Mouse (Mus musculus) CH12.LX (cell line): ENCODE measurements around the gene Chpf2.

Experiments
- BHLHE40 ChIP-seq: IDR thresholded peaks from 2 replicates; pipeline ENCODE4 v1.6.1; 2011; ENCODE audit warnings: mild to moderate bottlenecking, low read depth, low read length, improper control_type of control experiment
- CTCF ChIP-seq, 2 experiments: IDR thresholded peaks in 1 of 2; conservative IDR thresholded peaks in 1 of 2; 2 replicates each; pipeline ENCODE4 v1.5.1; 2011 to 2012; ENCODE audit warnings: low read depth in 2 of 2, low read length in 2 of 2, improper control_type of control experiment in 1 of 2, inconsistent platforms in 1 of 2, mild to moderate bottlenecking in 1 of 2, moderate library complexity in 1 of 2
- EP300 ChIP-seq: IDR thresholded peaks from 2 replicates; pipeline ENCODE4 v1.6.1; 2011; ENCODE audit warnings: low read length, improper control_type of control experiment
- KAT2A ChIP-seq: IDR thresholded peaks from 2 replicates; pipeline ENCODE4 v1.6.1; 2012; ENCODE audit warnings: low read length, improper control_type of control experiment, inconsistent platforms; ENCODE audit not compliant: insufficient replicate concordance
- MEF2A ChIP-seq: IDR thresholded peaks from 2 replicates; pipeline ENCODE4 v1.6.1; 2014; ENCODE audit warnings: low read depth, mild to moderate bottlenecking, inconsistent platforms, low read length, improper control_type of control experiment, borderline replicate concordance
- POLR2A ChIP-seq: IDR thresholded peaks from 2 replicates; pipeline ENCODE4 v1.6.1; 2011; ENCODE audit warnings: low read depth, mild to moderate bottlenecking, improper control_type of control experiment, low read length
- POLR2AphosphoS2 ChIP-seq: IDR thresholded peaks from 2 replicates; pipeline ENCODE4 v1.6.1; 2011; ENCODE audit warnings: low read depth, low read length, improper control_type of control experiment
- SIN3A ChIP-seq: IDR thresholded peaks from 2 replicates; pipeline ENCODE4 v1.6.1; 2012; ENCODE audit warnings: low read length, improper control_type of control experiment, inconsistent platforms
- TCF12 ChIP-seq: IDR thresholded peaks from 2 replicates; pipeline ENCODE4 v1.6.1; 2014; ENCODE audit warnings: low read depth, mild to moderate bottlenecking, inconsistent platforms, low read length, improper control_type of control experiment
- ZC3H11A ChIP-seq: IDR thresholded peaks from 2 replicates; pipeline ENCODE4 v1.6.1; 2012; ENCODE audit warnings: low read depth, mild to moderate bottlenecking, inconsistent platforms, low read length, improper control_type of control experiment
- ZNF384 ChIP-seq: IDR thresholded peaks from 2 replicates; pipeline ENCODE4 v1.6.1; 2012; ENCODE audit warnings: low read depth, low read length, improper control_type of control experiment, inconsistent platforms

- TF ChIP-seq CTCF (conservative IDR thresholded peaks at IDR 0.05 in 1 of 2, IDR thresholded peaks at IDR 0.05 in 1 of 2; ENCODE audit: low read depth in 2 of 2, low read length in 2 of 2) (no peak), BHLHE40 (no peak), TCF12 (no peak), KAT2A (no peak), POLR2A (no peak), MEF2A (no peak), ZNF384 (no peak), EP300 (no peak), SIN3A (no peak), ZC3H11A (no peak), POLR2AphosphoS2 (no peak)
Observed at GRCm38 (mm10) chr5:24595261-24595660, 8.7 kb downstream of the Chpf2 start.
